Mouse (Mus musculus) C2C12 (cell line): ENCODE data around the gene Flnb.

Experiments
- CEBPB ChIP-seq: IDR thresholded peaks from one replicate; pipeline ENCODE4 v1.6.1; 2011; ENCODE audit warnings: low read depth, mild to moderate bottlenecking, control low read depth, moderate library complexity
- CTCF ChIP-seq: IDR thresholded peaks from one replicate; pipeline ENCODE4 v1.5.1; 2011; ENCODE audit not compliant: control insufficient read depth, insufficient read depth, insufficient read length
- MAX ChIP-seq: IDR thresholded peaks from one replicate; pipeline ENCODE4 v1.6.1; 2011; ENCODE audit warnings: mild to moderate bottlenecking, control low read depth
- MYOD1 ChIP-seq: IDR thresholded peaks from one replicate; pipeline ENCODE4 v1.6.1; 2011; ENCODE audit warnings: low read depth; ENCODE audit not compliant: control insufficient read depth, insufficient read length
- USF1 ChIP-seq: IDR thresholded peaks from one replicate; pipeline ENCODE4 v1.6.1; 2011; ENCODE audit warnings: low read depth, mild to moderate bottlenecking, control low read depth, moderate library complexity

GRCm38 (mm10) chr14:7886008-7886407 is 68.3 kb downstream of the Flnb start:
- no peak for TF ChIP-seq CEBPB
- no peak for TF ChIP-seq CTCF
- no peak for TF ChIP-seq USF1
- no peak for TF ChIP-seq MAX
- no peak for TF ChIP-seq MYOD1
